Mouse (Mus musculus): ENCODE measurements around the gene Tnfaip2. TPM values are rescaled to one million over a fixed set of nuclear protein-coding genes. Genes with fewer than 3 reads are reported as not detected.
A peak's percentile ranks its signal among the peaks of the same experiment; 100 is the strongest.

Tnfaip2 gene
- polyA plus RNA-seq, 1 experiment: 16.4 TPM

- peaks cover 17% of the 10 kb centered on the region for H3K4me1 ChIP-seq (ENCODE audit: control insufficient read depth, insufficient read depth, insufficient read length, low read length)
- peaks cover 36% of the 10 kb centered on the region for H3K36me3 ChIP-seq (ENCODE audit: control insufficient read depth, insufficient read depth, low read length)
- H3K27ac ChIP-seq (ENCODE audit: insufficient read depth, low read depth, low read length): peak overlapping the region; percentile 88
- 37% methylated on average over 5 of the region's 5 CpGs for WGBS
- H3K4me3 ChIP-seq (ENCODE audit: low read depth, low read length): peak overlapping the region; percentile 62
- no peak for TF ChIP-seq POLR2A (IDR thresholded peaks at IDR 0.05; ENCODE audit: low read depth, low read length)
- TF ChIP-seq CTCF (IDR thresholded peaks at IDR 0.05; ENCODE audit: extremely low read depth, insufficient read length, insufficient replicate concordance, low read depth, low read length): no peak
- no peaks in the 10 kb centered on the region for H3K27me3 ChIP-seq (ENCODE audit: control insufficient read depth, insufficient read depth, low read length)
Measured at GRCm38 (mm10) chr12:111422852-111423251, 19.4 kb upstream of the Tnfaip2 start.

DNA sequence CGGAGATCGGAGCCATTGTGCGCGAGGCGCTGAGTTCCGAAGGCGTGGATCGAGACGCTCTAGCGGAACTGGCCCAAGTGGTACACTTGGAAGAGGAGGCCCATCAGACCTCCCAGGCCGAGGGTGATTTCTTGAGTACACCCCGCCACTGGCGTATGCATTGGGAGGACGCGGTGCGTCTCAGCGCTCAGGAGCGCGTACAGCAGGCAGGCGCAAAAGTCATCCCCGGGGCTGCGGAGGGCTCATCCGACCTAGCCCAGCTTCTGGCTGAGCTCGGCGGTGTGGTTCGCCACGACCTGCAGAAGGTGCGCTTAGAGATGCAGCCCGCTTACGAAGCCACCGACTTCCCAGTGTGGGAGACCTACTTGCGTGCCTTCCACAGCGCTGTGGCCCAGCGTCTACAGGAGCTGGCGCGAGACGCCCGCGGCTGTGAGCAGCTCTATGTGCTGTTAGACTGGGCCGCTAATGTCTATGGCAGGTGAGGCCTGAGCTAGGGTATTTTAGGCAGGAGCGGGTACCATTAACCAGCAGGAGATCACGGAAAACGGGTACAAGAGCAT lies 18.6 kb upstream of the Tnfaip2 start:
- WGBS: 21% methylated on average over 43 of the region's 43 CpGs
- Histone ChIP-seq H3K27ac (ENCODE audit: insufficient read depth, low read depth, low read length) (peak overlapping the region; percentile 69; the same call in 1 of the 2 replicates), H3K27me3 (ENCODE audit: control insufficient read depth, insufficient read depth, low read length) (no peaks in the 10 kb centered on the region), H3K36me3 (ENCODE audit: control insufficient read depth, insufficient read depth, low read length) (peaks cover 38% of the 10 kb centered on the region), H3K4me3 (ENCODE audit: low read depth, low read length) (peak overlapping the region; percentile 58), H3K4me1 (ENCODE audit: control insufficient read depth, insufficient read depth, insufficient read length, low read length) (peaks cover 25% of the 10 kb centered on the region)
- TF ChIP-seq POLR2A (IDR thresholded peaks at IDR 0.05; ENCODE audit: low read depth, low read length) (no peak), CTCF (IDR thresholded peaks at IDR 0.05; ENCODE audit: extremely low read depth, insufficient read length, insufficient replicate concordance, low read depth, low read length) (no peak)

- H3K27me3 ChIP-seq (ENCODE audit: control insufficient read depth, insufficient read depth, low read length): no peaks in the 10 kb centered on the region
Measured at GRCm38 (mm10) chr12:111424547-111424946, 17.7 kb upstream of the Tnfaip2 start.

GRCm38 (mm10) chr12:111425258-111425657 lies 17.0 kb upstream of the Tnfaip2 start:
- peak overlapping the region; percentile 35 for H3K4me3 ChIP-seq (ENCODE audit: low read depth, low read length)
- H3K36me3 ChIP-seq (ENCODE audit: control insufficient read depth, insufficient read depth, low read length): peaks cover 42% of the 10 kb centered on the region
- peaks cover 33% of the 10 kb centered on the region for H3K4me1 ChIP-seq (ENCODE audit: control insufficient read depth, insufficient read depth, insufficient read length, low read length)
- no peaks in the 10 kb centered on the region for H3K27me3 ChIP-seq (ENCODE audit: control insufficient read depth, insufficient read depth, low read length)
- peak; percentile 75; the same call in 1 of the 2 replicates for TF ChIP-seq CTCF (IDR thresholded peaks at IDR 0.05; ENCODE audit: extremely low read depth, insufficient read length, insufficient replicate concordance, low read depth, low read length)
- TF ChIP-seq POLR2A (IDR thresholded peaks at IDR 0.05; ENCODE audit: low read depth, low read length): no peak
- 4% methylated on average over 15 of the region's 15 CpGs for WGBS
- H3K27ac ChIP-seq (ENCODE audit: insufficient read depth, low read depth, low read length): no peak overlapping the region

More at GRCm38 (mm10) chr12:111424547-111424946, 17.7 kb upstream of the Tnfaip2 start:
- Histone ChIP-seq H3K27ac (ENCODE audit: insufficient read depth, low read depth, low read length) (no peak overlapping the region), H3K4me3 (ENCODE audit: low read depth, low read length) (peak overlapping the region; percentile 58), H3K36me3 (ENCODE audit: control insufficient read depth, insufficient read depth, low read length) (peaks cover 42% of the 10 kb centered on the region), H3K4me1 (ENCODE audit: control insufficient read depth, insufficient read depth, insufficient read length, low read length) (peaks cover 31% of the 10 kb centered on the region)
- TF ChIP-seq CTCF (IDR thresholded peaks at IDR 0.05; ENCODE audit: extremely low read depth, insufficient read length, insufficient replicate concordance, low read depth, low read length): no peak
- no peak for TF ChIP-seq POLR2A (IDR thresholded peaks at IDR 0.05; ENCODE audit: low read depth, low read length)
- 31% methylated on average over 9 of the region's 9 CpGs for WGBS

GRCm38 (mm10) chr12:111425789-111426460 lies 16.3 kb upstream of the Tnfaip2 start:
- peaks cover 38% of the 10 kb centered on the region for H3K4me1 ChIP-seq (ENCODE audit: control insufficient read depth, insufficient read depth, insufficient read length, low read length)
- H3K36me3 ChIP-seq (ENCODE audit: control insufficient read depth, insufficient read depth, low read length): peaks cover 49% of the 10 kb centered on the region
- H3K4me3 ChIP-seq (ENCODE audit: low read depth, low read length): peak overlapping the region; percentile 35
- no peak overlapping the region for H3K27ac ChIP-seq (ENCODE audit: insufficient read depth, low read depth, low read length)
- TF ChIP-seq POLR2A (IDR thresholded peaks at IDR 0.05; ENCODE audit: low read depth, low read length): no peak
- TF ChIP-seq CTCF (IDR thresholded peaks at IDR 0.05; ENCODE audit: extremely low read depth, insufficient read length, insufficient replicate concordance, low read depth, low read length): peak; percentile 92
- 17% methylated on average over 29 of the region's 29 CpGs for WGBS
- no peaks in the 10 kb centered on the region for H3K27me3 ChIP-seq (ENCODE audit: control insufficient read depth, insufficient read depth, low read length)

DNA sequence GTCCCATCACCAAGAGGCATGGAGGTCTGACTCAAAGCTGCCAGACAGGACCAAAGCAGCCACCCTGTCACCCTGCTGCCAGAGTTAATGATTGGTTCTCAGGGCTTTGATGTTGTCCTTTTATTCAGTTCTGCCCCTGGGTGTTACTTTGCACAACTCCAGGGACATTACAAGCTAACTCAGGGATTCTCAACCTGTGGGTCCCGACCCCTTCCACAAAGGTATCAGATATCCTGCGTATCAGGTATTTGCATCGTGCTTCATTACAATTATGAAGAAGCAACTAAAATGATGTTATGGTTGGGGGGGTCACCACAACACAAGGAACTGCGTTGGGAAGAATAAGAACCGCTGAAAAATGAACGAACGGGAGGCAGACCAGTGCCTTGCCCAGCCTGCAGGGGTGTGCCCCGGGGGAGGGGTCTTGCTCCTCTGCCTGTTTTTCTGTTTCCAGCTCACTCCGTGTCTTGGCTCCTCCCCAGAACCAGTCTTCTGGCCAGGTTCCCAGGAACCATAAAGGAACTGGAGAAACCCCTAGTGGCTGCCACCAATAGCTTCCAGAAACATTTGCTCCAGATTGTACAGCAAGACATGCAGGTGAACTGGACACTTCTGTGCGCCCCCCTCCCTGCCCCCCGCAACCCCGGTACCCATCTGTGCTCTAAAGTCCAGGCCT lies 14.7 kb upstream of the Tnfaip2 start:
- H3K4me3 ChIP-seq (ENCODE audit: low read depth, low read length): peak overlapping the region; percentile 13
- peaks cover 46% of the 10 kb centered on the region for H3K36me3 ChIP-seq (ENCODE audit: control insufficient read depth, insufficient read depth, low read length)
- H3K27me3 ChIP-seq (ENCODE audit: control insufficient read depth, insufficient read depth, low read length): no peaks in the 10 kb centered on the region
- 30% methylated on average over 12 of the region's 12 CpGs for WGBS
- peak overlapping the region; percentile 91 for H3K27ac ChIP-seq (ENCODE audit: insufficient read depth, low read depth, low read length)
- H3K4me1 ChIP-seq (ENCODE audit: control insufficient read depth, insufficient read depth, insufficient read length, low read length): peaks cover 50% of the 10 kb centered on the region
- TF ChIP-seq POLR2A (IDR thresholded peaks at IDR 0.05; ENCODE audit: low read depth, low read length) (no peak), CTCF (IDR thresholded peaks at IDR 0.05; ENCODE audit: extremely low read depth, insufficient read length, insufficient replicate concordance, low read depth, low read length) (no peak)

DNA sequence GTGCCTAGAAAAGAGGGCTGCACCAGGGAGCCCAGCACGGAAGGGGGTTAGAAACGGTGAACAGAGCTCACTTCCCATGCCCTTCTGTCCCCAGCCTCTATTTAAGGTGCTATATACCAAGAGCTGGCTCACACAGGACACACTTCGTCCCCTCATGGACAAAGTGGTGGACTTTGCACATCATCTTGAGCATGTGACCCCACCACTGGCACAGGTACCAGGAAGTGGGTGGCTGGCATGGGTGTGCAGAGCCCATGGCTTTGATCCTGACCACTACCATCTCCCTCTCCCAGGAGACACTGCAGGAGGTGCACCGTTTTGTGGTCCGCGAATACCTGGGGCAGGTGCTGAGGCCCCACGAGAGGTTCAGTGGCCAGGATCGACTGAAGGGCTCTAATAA lies 13.9 kb upstream of the Tnfaip2 start:
- H3K27ac ChIP-seq (ENCODE audit: insufficient read depth, low read depth, low read length): peak overlapping the region; percentile 91
- H3K36me3 ChIP-seq (ENCODE audit: control insufficient read depth, insufficient read depth, low read length): peaks cover 41% of the 10 kb centered on the region
- 17% methylated on average over 8 of the region's 8 CpGs for WGBS
- no peaks in the 10 kb centered on the region for H3K27me3 ChIP-seq (ENCODE audit: control insufficient read depth, insufficient read depth, low read length)
- peaks cover 54% of the 10 kb centered on the region for H3K4me1 ChIP-seq (ENCODE audit: control insufficient read depth, insufficient read depth, insufficient read length, low read length)
- H3K4me3 ChIP-seq (ENCODE audit: low read depth, low read length): peak overlapping the region; percentile 60
- peak; percentile 5; the same call in 1 of the 2 replicates for TF ChIP-seq POLR2A (IDR thresholded peaks at IDR 0.05; ENCODE audit: low read depth, low read length)
- TF ChIP-seq CTCF (IDR thresholded peaks at IDR 0.05; ENCODE audit: extremely low read depth, insufficient read length, insufficient replicate concordance, low read depth, low read length): no peak

Measured in small intestine, adult 2 months (tissue).